ENCODE assay signal across 23 mouse cellular contexts in genomic region chr6:111913771-111914405, GRCm38 (mm10).
DNase-seq lines count a peak whose midpoint lies in the region; ATAC-seq and TF ChIP-seq lines count a peak whose summit lies in the region.
"Had no signal": no experiment of that assay in that cellular context is flagged by ENCODE, and none has a peak within 500 bp of the region (broad histone marks: within the 10 kb centered on the region; RNA-seq: fewer than 3 reads in every experiment).

No protein-coding gene starts in this region.

- H3K4me1 ChIP-seq in hindbrain, embryonic 12.5 days = 0 out of 2 replicates have a peak, but pooled peaks cover 3% of the 10 kb centered on the region
- no peaks in the 10 kb centered on the region for H3K4me1 ChIP-seq in hindbrain, postnatal 0 days (ENCODE audit: insufficient read depth, low read length)
- no peaks in the 10 kb centered on the region for H3K4me1 ChIP-seq in forebrain, embryonic 13.5 days
- H3K4me1 ChIP-seq in forebrain, postnatal 0 days (ENCODE audit: insufficient read depth) = no peaks in the 10 kb centered on the region
- H3K4me1 ChIP-seq in midbrain, embryonic 15.5 days = peaks cover 5% of the 10 kb centered on the region; the same call in 1 of the 2 replicates
- H3K4me1 ChIP-seq: embryonic facial prominence, embryonic 10.5 days; heart, embryonic 13.5 days; intestine, embryonic 15.5 days had no signal

- H3K9me3 ChIP-seq in hindbrain, embryonic 12.5 days (replicated peaks) = no peaks in the 10 kb centered on the region
- no peaks in the 10 kb centered on the region for H3K9me3 ChIP-seq in hindbrain, postnatal 0 days (ENCODE audit: low read length)
- H3K9me3 ChIP-seq in forebrain, embryonic 13.5 days (replicated peaks) = no peaks in the 10 kb centered on the region
- no peaks in the 10 kb centered on the region for H3K9me3 ChIP-seq in forebrain, postnatal 0 days (ENCODE audit: low read length)
- H3K9me3 ChIP-seq in midbrain, embryonic 15.5 days = no peaks in the 10 kb centered on the region
- H3K9me3 ChIP-seq: embryonic facial prominence, embryonic 10.5 days; heart, embryonic 13.5 days; intestine, embryonic 15.5 days; limb, embryonic 10.5 days had no signal

- 59% methylated on average over 11 of the region's 11 CpGs for WGBS in hindbrain, embryonic 12.5 days
- WGBS in hindbrain, postnatal 0 days = 55% methylated on average over 11 of the region's 11 CpGs
- WGBS in forebrain, embryonic 13.5 days = 67% methylated on average over 11 of the region's 11 CpGs
- 47% methylated on average over 11 of the region's 11 CpGs for WGBS in forebrain, postnatal 0 days
- 42% methylated on average over 11 of the region's 11 CpGs for WGBS in midbrain, embryonic 15.5 days

- no peaks in the 10 kb centered on the region for H3K36me3 ChIP-seq in hindbrain, embryonic 12.5 days
- no peaks in the 10 kb centered on the region for H3K36me3 ChIP-seq in hindbrain, postnatal 0 days (ENCODE audit: insufficient read depth, low read length)
- no peaks in the 10 kb centered on the region for H3K36me3 ChIP-seq in forebrain, embryonic 13.5 days (ENCODE audit: poor library complexity, severe bottlenecking)
- no peaks in the 10 kb centered on the region for H3K36me3 ChIP-seq in forebrain, postnatal 0 days (ENCODE audit: insufficient read depth)
- H3K36me3 ChIP-seq in midbrain, embryonic 15.5 days (replicated peaks) = no peaks in the 10 kb centered on the region
- H3K36me3 ChIP-seq: embryonic facial prominence, embryonic 10.5 days; heart, embryonic 13.5 days; intestine, embryonic 15.5 days; limb, embryonic 10.5 days had no signal

- H3K27me3 ChIP-seq in hindbrain, embryonic 12.5 days = no peaks in the 10 kb centered on the region
- H3K27me3 ChIP-seq in hindbrain, postnatal 0 days (ENCODE audit: insufficient read depth, low read length) = no peaks in the 10 kb centered on the region
- no peaks in the 10 kb centered on the region for H3K27me3 ChIP-seq in forebrain, embryonic 13.5 days
- H3K27me3 ChIP-seq in forebrain, postnatal 0 days (ENCODE audit: insufficient read depth, low read length) = no peaks in the 10 kb centered on the region
- H3K27me3 ChIP-seq in midbrain, embryonic 15.5 days (replicated peaks) = no peaks in the 10 kb centered on the region
- H3K27me3 ChIP-seq: heart, embryonic 13.5 days; intestine, embryonic 15.5 days had no signal

- peak; percentile 81 for ATAC-seq in hindbrain, embryonic 12.5 days (ENCODE audit: low FRiP score)
- ATAC-seq in hindbrain, postnatal 0 days = no peak
- peak; percentile 86 for ATAC-seq in forebrain, embryonic 13.5 days
- ATAC-seq in forebrain, postnatal 0 days = peak; percentile 47; the same call in 1 of the 2 replicates
- peak; percentile 71; the same call in 1 of the 2 replicates for ATAC-seq in midbrain, embryonic 15.5 days (replicated peaks)
- ATAC-seq in inflammation-experienced regulatory T-cells, adult 6 months = no peak
- ATAC-seq: intestine, embryonic 15.5 days had no signal

- no peak overlapping the region for H3K9ac ChIP-seq in hindbrain, embryonic 12.5 days
- H3K9ac ChIP-seq in hindbrain, postnatal 0 days (replicated peaks; ENCODE audit: low read length) = no peak overlapping the region
- no peak overlapping the region for H3K9ac ChIP-seq in forebrain, embryonic 13.5 days
- no peak overlapping the region for H3K9ac ChIP-seq in forebrain, postnatal 0 days
- no peak overlapping the region for H3K9ac ChIP-seq in midbrain, embryonic 15.5 days
- H3K9ac ChIP-seq: heart, embryonic 13.5 days; intestine, embryonic 15.5 days had no signal

- no peak for TF ChIP-seq CTCF in hindbrain, postnatal 0 days (IDR thresholded peaks at IDR 0.05; ENCODE audit: low read depth)
- TF ChIP-seq CTCF in forebrain, postnatal 0 days (IDR thresholded peaks at IDR 0.05; ENCODE audit: low read depth) = no peak

- DNase-seq in hindbrain, postnatal 0 days (ENCODE audit: low spot score) = no peak
- no peak for DNase-seq in forebrain, postnatal 0 days
- no peak for DNase-seq in cerebellum, postnatal 14 days
- DNase-seq: adrenal gland, adult 2 months; cerebellum, adult 9-11 months; gastrocnemius, adult 2 months; heart, postnatal 36 days; kidney, adult 9 months; kidney, postnatal 25 days; lung, adult 18-20 months; lung, postnatal 14 days; right cerebral cortex, postnatal 14 days; spleen, adult 18-20 months; thymus, postnatal 36 days had no signal

- no peak overlapping the region for H3K27ac ChIP-seq in hindbrain, embryonic 12.5 days
- H3K27ac ChIP-seq in hindbrain, postnatal 0 days = no peak overlapping the region
- no peak overlapping the region for H3K27ac ChIP-seq in forebrain, embryonic 13.5 days
- no peak overlapping the region for H3K27ac ChIP-seq in forebrain, postnatal 0 days (ENCODE audit: low read depth, low read length)
- H3K27ac ChIP-seq in midbrain, embryonic 15.5 days = no peak overlapping the region
- H3K27ac ChIP-seq: embryonic facial prominence, embryonic 10.5 days; gastrocnemius, adult 2 months; heart, embryonic 13.5 days; intestine, embryonic 15.5 days; limb, embryonic 10.5 days had no signal

- H3K4me3 ChIP-seq in hindbrain, embryonic 12.5 days = no peak overlapping the region
- H3K4me3 ChIP-seq in hindbrain, postnatal 0 days (ENCODE audit: low read length) = no peak overlapping the region
- no peak overlapping the region for H3K4me3 ChIP-seq in forebrain, embryonic 13.5 days
- H3K4me3 ChIP-seq in forebrain, postnatal 0 days (ENCODE audit: low read depth, low read length) = no peak overlapping the region
- no peak overlapping the region for H3K4me3 ChIP-seq in midbrain, embryonic 15.5 days
- H3K4me3 ChIP-seq: embryonic facial prominence, embryonic 10.5 days; gastrocnemius, adult 2 months; heart, embryonic 13.5 days; intestine, embryonic 15.5 days; limb, embryonic 10.5 days; myocyte had no signal

- no peak overlapping the region for H3K4me2 ChIP-seq in hindbrain, embryonic 12.5 days (replicated peaks)
- H3K4me2 ChIP-seq in hindbrain, postnatal 0 days (ENCODE audit: low read depth, low read length) = no peak overlapping the region
- H3K4me2 ChIP-seq in forebrain, embryonic 13.5 days = no peak overlapping the region
- H3K4me2 ChIP-seq in forebrain, postnatal 0 days (ENCODE audit: low read depth) = no peak overlapping the region
- H3K4me2 ChIP-seq in midbrain, embryonic 15.5 days = no peak overlapping the region
- H3K4me2 ChIP-seq: heart, embryonic 13.5 days; intestine, embryonic 15.5 days had no signal

Comparison
In these comparisons a context has a peak if more than half of its experiments do, and no peak if none do; other contexts are left out.
1. ATAC-seq: peak in hindbrain, embryonic 12.5 days (single experiment), forebrain, embryonic 13.5 days (single experiment), forebrain, postnatal 0 days (single experiment) and midbrain, embryonic 15.5 days (single experiment); none in hindbrain, postnatal 0 days (single experiment) and inflammation-experienced regulatory T-cells, adult 6 months (single experiment).